Mouse (Mus musculus): ENCODE results near the gene Tspan15. TPM values are rescaled to one million over a fixed set of nuclear protein-coding genes. Genes with fewer than 3 reads are reported as not detected.

Gene Tspan15
- total RNA-seq, 1 experiment: 10.1 TPM

GRCm38 (mm10) chr10:62217196-62217595, 13.9 kb downstream of the Tspan15 start:
- H3K27ac ChIP-seq (ENCODE audit: insufficient read depth, low read depth, low read length, poor library complexity, severe bottlenecking): no peak overlapping the region
- no peaks in the 10 kb centered on the region for H3K36me3 ChIP-seq (ENCODE audit: control insufficient read depth, insufficient read depth, low read length, poor library complexity, severe bottlenecking)
- in situ Hi-C loops (cut with MboI; ENCODE audit: low sequenced_read_pairs in 2 of 2, unreplicated experiment in 2 of 2): no loop called here
- DNase-seq (ENCODE audit: low read depth, low spot score): no peak
- H3K4me1 ChIP-seq (ENCODE audit: control insufficient read depth in 2 of 2, insufficient read depth in 2 of 2, low read length in 2 of 2, poor library complexity in 1 of 2): peaks cover 9 to 12% of the 10 kb centered on the region in 2 experiments; a peak in 3 of 4 replicates
- TF ChIP-seq CHD2 (IDR thresholded peaks at IDR 0.05; ENCODE audit: low read depth, low read length) (no peak), HCFC1 (IDR thresholded peaks at IDR 0.05; ENCODE audit: borderline replicate concordance, insufficient read depth, low read length) (no peak), ZNF384 (IDR thresholded peaks at IDR 0.05; ENCODE audit: low read depth, low read length) (no peak), MAFK (IDR thresholded peaks at IDR 0.05; ENCODE audit: insufficient read depth, low read depth, low read length) (no peak), ZC3H11A (IDR thresholded peaks at IDR 0.05; ENCODE audit: borderline replicate concordance, low read depth, low read length) (no peak)
- H3K4me3 ChIP-seq (ENCODE audit: insufficient read depth in 1 of 2, low read depth in 1 of 2, low read length in 2 of 2, poor library complexity in 1 of 2, severe bottlenecking in 1 of 2): no peak overlapping the region
- no peaks in the 10 kb centered on the region for H3K9me3 ChIP-seq (ENCODE audit: control insufficient read depth, insufficient read depth, low read depth, low read length)
- no peak overlapping the region for H3K9ac ChIP-seq (ENCODE audit: insufficient read depth, low read depth, low read length, poor library complexity, severe bottlenecking)

- TF ChIP-seq HCFC1 (IDR thresholded peaks at IDR 0.05; ENCODE audit: borderline replicate concordance, insufficient read depth, low read length) (no peak), MAFK (IDR thresholded peaks at IDR 0.05; ENCODE audit: insufficient read depth, low read depth, low read length) (no peak), ZNF384 (IDR thresholded peaks at IDR 0.05; ENCODE audit: low read depth, low read length) (no peak)
- Histone ChIP-seq H3K9ac (ENCODE audit: insufficient read depth, low read depth, low read length, poor library complexity, severe bottlenecking) (no peak overlapping the region), H3K4me1 (ENCODE audit: control insufficient read depth in 2 of 2, insufficient read depth in 2 of 2, low read length in 2 of 2, poor library complexity in 1 of 2) (peaks cover 11 to 13% of the 10 kb centered on the region in 2 experiments; a peak in 3 of 4 replicates), H3K9me3 (ENCODE audit: control insufficient read depth, insufficient read depth, low read depth, low read length) (no peaks in the 10 kb centered on the region), H3K4me3 (ENCODE audit: insufficient read depth in 1 of 2, low read depth in 1 of 2, low read length in 2 of 2, poor library complexity in 1 of 2, severe bottlenecking in 1 of 2) (no peak overlapping the region), H3K27ac (ENCODE audit: insufficient read depth, low read depth, low read length, poor library complexity, severe bottlenecking) (no peak overlapping the region), H3K36me3 (ENCODE audit: control insufficient read depth, insufficient read depth, low read length, poor library complexity, severe bottlenecking) (no peaks in the 10 kb centered on the region)
- in situ Hi-C loops (cut with MboI; ENCODE audit: low sequenced_read_pairs in 2 of 2, unreplicated experiment in 2 of 2): no loop called here
- no peak for DNase-seq (ENCODE audit: low read depth, low spot score)
Observed at GRCm38 (mm10) chr10:62216595-62216994, 14.5 kb downstream of the Tspan15 start.

DNA sequence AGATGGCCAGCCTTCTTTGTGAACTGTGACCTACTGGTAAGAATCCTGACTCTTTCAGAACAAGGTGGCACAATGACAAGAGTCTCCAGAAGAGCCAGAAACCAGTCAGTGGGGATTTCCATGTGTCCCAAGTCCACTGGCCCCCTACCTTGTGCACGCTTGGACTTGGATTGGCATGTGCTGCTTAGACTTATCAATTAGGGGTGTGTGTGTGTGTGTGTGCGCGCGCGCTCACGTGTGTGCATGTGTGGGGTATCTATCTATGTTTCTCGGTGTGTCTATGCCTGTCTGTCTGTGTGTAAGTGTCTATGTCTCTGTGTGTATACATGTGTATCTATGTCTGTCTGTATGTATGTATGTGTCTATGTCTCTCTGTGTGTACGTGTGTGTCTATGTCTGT, 15.4 kb downstream of the Tspan15 start:
- in situ Hi-C loops (cut with MboI; ENCODE audit: low sequenced_read_pairs in 2 of 2, unreplicated experiment in 2 of 2): no loop called here
- no peak overlapping the region for H3K27ac ChIP-seq (ENCODE audit: insufficient read depth, low read depth, low read length, poor library complexity, severe bottlenecking)
- no peaks in the 10 kb centered on the region for H3K9me3 ChIP-seq (ENCODE audit: control insufficient read depth, insufficient read depth, low read depth, low read length)
- no peak for DNase-seq (ENCODE audit: low read depth, low spot score)
- H3K4me1 ChIP-seq (ENCODE audit: control insufficient read depth in 2 of 2, insufficient read depth in 2 of 2, low read length in 2 of 2, poor library complexity in 1 of 2): peaks cover 11 to 17% of the 10 kb centered on the region in 2 experiments; a peak in 3 of 4 replicates
- H3K4me3 ChIP-seq (ENCODE audit: insufficient read depth in 1 of 2, low read depth in 1 of 2, low read length in 2 of 2, poor library complexity in 1 of 2, severe bottlenecking in 1 of 2): no peak overlapping the region
- no peaks in the 10 kb centered on the region for H3K36me3 ChIP-seq (ENCODE audit: control insufficient read depth, insufficient read depth, low read length, poor library complexity, severe bottlenecking)
- TF ChIP-seq MAFK (IDR thresholded peaks at IDR 0.05; ENCODE audit: insufficient read depth, low read depth, low read length) (no peak), ZNF384 (IDR thresholded peaks at IDR 0.05; ENCODE audit: low read depth, low read length) (no peak), HCFC1 (IDR thresholded peaks at IDR 0.05; ENCODE audit: borderline replicate concordance, insufficient read depth, low read length) (no peak), CHD2 (IDR thresholded peaks at IDR 0.05; ENCODE audit: low read depth, low read length) (no peak)
- H3K9ac ChIP-seq (ENCODE audit: insufficient read depth, low read depth, low read length, poor library complexity, severe bottlenecking): no peak overlapping the region

DNA sequence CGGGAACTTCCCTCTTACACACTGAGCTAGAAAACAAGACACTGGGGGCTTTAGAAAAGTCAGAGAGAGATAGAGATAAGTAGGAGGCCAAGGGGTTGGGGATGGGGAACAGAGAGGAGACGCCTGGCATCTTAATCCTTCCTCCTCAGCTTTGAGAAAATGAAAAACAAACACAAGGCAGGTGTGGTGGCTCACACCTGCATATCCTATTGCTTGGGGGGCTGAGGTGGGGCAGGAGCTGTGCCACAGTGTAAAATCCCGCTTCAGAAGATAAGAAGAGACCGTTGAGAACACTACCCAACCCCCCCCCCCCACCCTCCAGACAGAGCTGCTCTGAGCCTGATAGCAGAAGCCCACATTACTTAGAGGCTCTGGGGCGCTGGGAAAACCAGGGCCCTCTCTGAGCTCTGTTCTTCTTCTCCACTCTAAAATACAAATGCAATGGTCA, 15.9 kb downstream of the Tspan15 start:
- no peak for TF ChIP-seq HCFC1 (IDR thresholded peaks at IDR 0.05; ENCODE audit: borderline replicate concordance, insufficient read depth, low read length)
- TF ChIP-seq MAFK (IDR thresholded peaks at IDR 0.05; ENCODE audit: insufficient read depth, low read depth, low read length): no peak
- Histone ChIP-seq H3K4me3 (ENCODE audit: insufficient read depth in 1 of 2, low read depth in 1 of 2, low read length in 2 of 2, poor library complexity in 1 of 2, severe bottlenecking in 1 of 2) (no peak overlapping the region), H3K9me3 (ENCODE audit: control insufficient read depth, insufficient read depth, low read depth, low read length) (no peaks in the 10 kb centered on the region), H3K4me1 (ENCODE audit: control insufficient read depth in 2 of 2, insufficient read depth in 2 of 2, low read length in 2 of 2, poor library complexity in 1 of 2) (peaks cover 11 to 20% of the 10 kb centered on the region in 2 experiments; a peak in 3 of 4 replicates), H3K27ac (ENCODE audit: insufficient read depth, low read depth, low read length, poor library complexity, severe bottlenecking) (no peak overlapping the region), H3K36me3 (ENCODE audit: control insufficient read depth, insufficient read depth, low read length, poor library complexity, severe bottlenecking) (no peaks in the 10 kb centered on the region), H3K9ac (ENCODE audit: insufficient read depth, low read depth, low read length, poor library complexity, severe bottlenecking) (no peak overlapping the region)
- in situ Hi-C loops (cut with MboI; ENCODE audit: low sequenced_read_pairs in 2 of 2, unreplicated experiment in 2 of 2): no loop called here
- no peak for DNase-seq (ENCODE audit: low read depth, low spot score)

- H3K36me3 ChIP-seq (ENCODE audit: control insufficient read depth, insufficient read depth, low read length, poor library complexity, severe bottlenecking): no peaks in the 10 kb centered on the region
- no peaks in the 10 kb centered on the region for H3K9me3 ChIP-seq (ENCODE audit: control insufficient read depth, insufficient read depth, low read depth, low read length)
- H3K4me3 ChIP-seq (ENCODE audit: insufficient read depth in 1 of 2, low read depth in 1 of 2, low read length in 2 of 2, poor library complexity in 1 of 2, severe bottlenecking in 1 of 2): no peak overlapping the region
- no peak for DNase-seq (ENCODE audit: low read depth, low spot score)
- H3K27ac ChIP-seq (ENCODE audit: insufficient read depth, low read depth, low read length, poor library complexity, severe bottlenecking): no peak overlapping the region
- no peak overlapping the region for H3K9ac ChIP-seq (ENCODE audit: insufficient read depth, low read depth, low read length, poor library complexity, severe bottlenecking)
- peaks cover 2 to 8% of the 10 kb centered on the region in 2 experiments; a peak in 1 of 4 replicates for H3K4me1 ChIP-seq (ENCODE audit: control insufficient read depth in 2 of 2, insufficient read depth in 2 of 2, low read length in 2 of 2, poor library complexity in 1 of 2)
- TF ChIP-seq ZC3H11A (IDR thresholded peaks at IDR 0.05; ENCODE audit: borderline replicate concordance, low read depth, low read length) (no peak), HCFC1 (IDR thresholded peaks at IDR 0.05; ENCODE audit: borderline replicate concordance, insufficient read depth, low read length) (no peak), CHD2 (IDR thresholded peaks at IDR 0.05; ENCODE audit: low read depth, low read length) (no peak), MAFK (IDR thresholded peaks at IDR 0.05; ENCODE audit: insufficient read depth, low read depth, low read length) (no peak), ZNF384 (IDR thresholded peaks at IDR 0.05; ENCODE audit: low read depth, low read length) (no peak)
- in situ Hi-C loops (cut with MboI; ENCODE audit: low sequenced_read_pairs in 2 of 2, unreplicated experiment in 2 of 2): no loop called here
Observed at GRCm38 (mm10) chr10:62211310-62211709, 19.7 kb downstream of the Tspan15 start.

All from ES-E14 (cell line).